Mouse (Mus musculus) kidney, embryonic 15.5 days (tissue): ENCODE data around the gene Qprt. TPM values are rescaled to one million over a fixed set of nuclear protein-coding genes. Genes with fewer than 3 reads are reported as not detected.
A peak's percentile ranks its signal among the peaks of the same experiment; 100 is the strongest.
"Not testable (repeated sequence)": the region's sequence is repeated elsewhere in the genome, so short reads cannot be mapped to it uniquely, and the experiment has no call there.

Experiments
- ATAC-seq: fragments of 200-750 bp; cut with Nextera tagmentation; replicated peaks from 2 replicates; pipeline ENCODE4 v1.8.0; 2017; ENCODE audit warnings: moderate TSS enrichment; ENCODE audit not compliant: low FRiP score
- H3K27ac ChIP-seq: fragments of 300-500 bp; sonication (generic); 2 replicates; pipeline ENCODE4 v1.5.1; 2015; ENCODE audit warnings: mild to moderate bottlenecking, inconsistent platforms
- H3K27me3 ChIP-seq: fragments of 300-500 bp; sonication (generic); 2 replicates; pipeline ENCODE4 v1.6.1; 2015; ENCODE audit warnings: inconsistent platforms
- H3K36me3 ChIP-seq: fragments of 300-500 bp; sonication (generic); 2 replicates; pipeline ENCODE4 v1.6.1; 2015; ENCODE audit warnings: inconsistent platforms
- H3K4me1 ChIP-seq: fragments of 300-500 bp; sonication (generic); 2 replicates; pipeline ENCODE4 v1.6.1; 2015; ENCODE audit warnings: inconsistent platforms
- H3K4me2 ChIP-seq: fragments of 300-500 bp; sonication (generic); 2 replicates; pipeline ENCODE4 v1.6.1; 2015; ENCODE audit warnings: moderate library complexity, mild to moderate bottlenecking, inconsistent platforms
- H3K4me3 ChIP-seq: fragments of 300-500 bp; sonication (generic); replicated peaks from 2 replicates; pipeline ENCODE4 v1.5.1; 2015; ENCODE audit warnings: mild to moderate bottlenecking, inconsistent platforms
- H3K9ac ChIP-seq: fragments of 300-500 bp; sonication (generic); 2 replicates; pipeline ENCODE4 v1.6.1; 2015; ENCODE audit warnings: mild to moderate bottlenecking, inconsistent platforms
- H3K9me3 ChIP-seq: fragments of 300-500 bp; sonication (generic); replicated peaks from 2 replicates; pipeline ENCODE4 v1.6.1; 2016; ENCODE audit warnings: inconsistent platforms
- WGBS: fragments of 180-500 bp; shearing (Covaris S2); methylation state at CpG from one replicate; pipeline ENCODE4 v1.1.7; 2015; ENCODE audit warnings: mixed read lengths; 5-methylcytosine and 5-hydroxymethylcytosine counted together
- polyA plus RNA-seq: library from polyadenylated mRNA; unstranded; fragments of >200 nt; fragmentation: Nextera tagmentation; extraction: Ambion mirVana; gene quantifications from 2 replicates; pipeline ENCODE4 v1.2.1, GENCODE M21; 2015

The Qprt gene
- polyA plus RNA-seq, 1 experiment from 2014 or later, result 19.0 TPM

DNA sequence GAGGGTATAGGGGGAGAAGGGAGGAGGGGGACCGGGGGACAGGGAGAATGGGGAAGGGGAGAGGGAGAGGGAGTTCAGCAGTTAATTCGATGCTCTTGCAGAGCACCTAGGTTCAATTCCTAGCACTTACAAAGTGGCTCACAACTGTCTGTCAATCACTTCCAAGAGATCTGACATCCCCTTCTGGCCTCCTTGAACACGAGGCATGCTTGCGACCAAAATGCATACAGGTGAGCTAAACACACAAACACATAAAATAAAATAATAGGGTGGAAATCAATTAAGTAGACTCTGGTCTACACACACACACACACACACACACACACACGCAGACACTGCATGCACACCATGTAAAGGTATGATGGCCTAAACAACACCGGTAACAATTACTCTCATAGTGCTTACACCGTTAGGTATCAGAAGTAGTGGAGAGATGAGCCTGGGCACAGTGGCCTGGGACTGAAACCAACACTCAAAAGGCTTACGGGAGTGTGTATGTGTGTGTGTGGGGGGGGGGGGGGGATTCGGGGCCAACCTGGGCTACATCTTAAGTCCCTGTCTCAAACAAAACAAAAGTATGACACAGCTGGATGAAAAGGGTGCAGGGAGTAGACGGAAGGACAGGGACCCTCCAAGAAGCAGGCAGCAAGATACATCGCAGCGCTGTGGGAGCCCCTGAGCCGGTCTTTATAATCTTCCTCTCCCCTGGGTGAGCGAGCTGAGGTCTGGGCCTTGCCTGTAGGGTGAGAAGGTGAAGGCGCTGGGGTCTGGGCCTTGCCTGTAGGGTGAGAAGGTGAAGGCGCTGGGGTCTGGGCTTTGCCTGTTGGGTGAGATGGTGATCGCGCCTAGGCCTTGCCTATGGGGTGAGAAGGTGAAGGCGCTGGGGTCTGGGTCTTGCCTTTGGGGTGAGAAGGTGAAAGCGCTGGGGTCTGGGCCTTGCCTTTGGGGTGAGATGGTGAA lies 31.6 kb downstream of the Qprt start:
- no peaks in the 10 kb centered on the region for H3K27me3 ChIP-seq
- 0 out of 2 replicates have a peak overlapping the region, but pooled peaks have one; percentile 5 for H3K4me2 ChIP-seq
- peaks cover 25% of the 10 kb centered on the region for H3K4me1 ChIP-seq
- no peak overlapping the region for H3K4me3 ChIP-seq
- WGBS, result 87% methylated on average over 20 of the region's 20 CpGs
- ATAC-seq, result 0 out of 2 replicates have a peak, but pooled peaks have one; percentile 15
- H3K9ac ChIP-seq, result no peak overlapping the region
- H3K9me3 ChIP-seq, result no peaks in the 10 kb centered on the region
- H3K36me3 ChIP-seq, result no peaks in the 10 kb centered on the region
- 0 out of 2 replicates have a peak overlapping the region, but pooled peaks have one; percentile 28 for H3K27ac ChIP-seq

DNA sequence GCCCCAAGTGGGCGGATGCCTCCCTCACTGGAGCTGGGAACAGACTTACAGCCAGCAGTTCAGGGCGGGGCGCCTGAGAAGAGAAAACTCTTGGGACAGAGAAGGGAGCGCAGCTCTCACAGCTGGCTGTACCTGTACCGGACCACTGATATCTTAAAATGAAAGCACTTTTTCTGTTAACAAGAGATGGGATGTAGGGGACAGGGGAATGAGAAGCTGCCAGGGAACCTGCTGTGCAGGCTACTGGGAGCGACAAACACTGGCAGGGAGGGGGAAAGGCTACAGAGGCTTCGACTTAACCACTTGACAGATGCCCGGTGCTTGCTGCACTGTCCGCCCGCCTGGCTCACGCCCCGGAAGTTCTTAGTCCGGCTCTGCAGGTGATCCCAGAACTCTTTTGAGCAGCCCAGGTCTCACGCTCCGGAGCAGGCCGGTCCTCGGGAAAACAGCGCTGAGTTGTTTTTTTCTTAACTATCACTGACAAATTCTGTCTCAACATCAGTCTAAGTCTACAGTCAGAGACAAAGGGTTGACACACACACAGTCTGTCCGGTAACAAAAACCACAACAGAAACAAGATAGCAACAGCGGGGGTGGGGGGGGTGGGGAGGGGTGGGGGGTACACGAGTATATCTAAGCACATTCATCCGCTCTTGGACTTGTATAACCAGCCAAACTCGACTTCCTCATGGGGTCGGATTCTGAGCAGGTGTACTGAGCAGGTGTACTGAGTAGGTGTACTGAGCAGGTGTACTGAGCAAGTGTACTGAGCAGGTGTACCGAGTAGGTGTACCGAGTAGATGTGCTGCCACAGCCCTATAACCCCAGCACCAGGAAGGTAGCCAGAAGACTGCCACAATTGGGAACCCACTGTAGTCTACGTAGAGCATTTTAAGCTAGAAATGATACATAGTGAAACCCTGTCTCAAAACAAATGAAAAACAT lies 32.9 kb downstream of the Qprt start:
- Histone ChIP-seq H3K4me1 (peaks cover 25% of the 10 kb centered on the region), H3K9me3 (no peaks in the 10 kb centered on the region), H3K27me3 (no peaks in the 10 kb centered on the region), H3K36me3 (no peaks in the 10 kb centered on the region), H3K27ac (no peak overlapping the region), H3K4me3 (peak overlapping the region; percentile 1; the same call in 1 of the 2 replicates), H3K9ac (0 out of 2 replicates have a peak overlapping the region, but pooled peaks have one; percentile 15), H3K4me2 (peak overlapping the region; percentile 43)
- ATAC-seq, result no peak
- WGBS, result 23% methylated on average over 27 of the region's 27 CpGs

DNA sequence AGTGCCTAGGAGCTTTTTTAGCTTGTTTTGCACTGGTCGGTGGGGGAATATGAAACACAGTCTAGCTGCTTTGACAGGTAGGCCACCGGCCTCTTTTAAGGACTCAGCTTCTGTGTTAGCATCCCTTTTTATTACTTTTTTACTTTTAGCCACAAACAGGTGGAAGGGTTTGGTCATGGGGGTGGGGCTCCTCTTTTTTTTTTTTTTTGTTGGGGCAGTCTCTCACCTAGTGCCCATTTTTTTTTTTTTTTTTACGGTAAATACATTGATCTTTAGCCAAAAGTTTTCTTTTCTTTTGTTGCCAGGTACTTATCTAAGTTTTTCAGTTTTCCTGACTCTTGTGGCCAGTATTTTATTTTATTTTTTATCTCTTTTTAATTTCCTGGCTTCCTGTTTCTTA lies 33.9 kb downstream of the Qprt start:
- no peaks in the 10 kb centered on the region for H3K9me3 ChIP-seq
- H3K4me2 ChIP-seq, result no peak overlapping the region
- H3K36me3 ChIP-seq, result no peaks in the 10 kb centered on the region
- no peak overlapping the region for H3K27ac ChIP-seq
- no peaks in the 10 kb centered on the region for H3K27me3 ChIP-seq
- no peak overlapping the region for H3K4me3 ChIP-seq
- ATAC-seq, result no peak
- peaks cover 25% of the 10 kb centered on the region for H3K4me1 ChIP-seq
- WGBS, result 87% methylated on average over 3 of the region's 3 CpGs
- no peak overlapping the region for H3K9ac ChIP-seq

DNA sequence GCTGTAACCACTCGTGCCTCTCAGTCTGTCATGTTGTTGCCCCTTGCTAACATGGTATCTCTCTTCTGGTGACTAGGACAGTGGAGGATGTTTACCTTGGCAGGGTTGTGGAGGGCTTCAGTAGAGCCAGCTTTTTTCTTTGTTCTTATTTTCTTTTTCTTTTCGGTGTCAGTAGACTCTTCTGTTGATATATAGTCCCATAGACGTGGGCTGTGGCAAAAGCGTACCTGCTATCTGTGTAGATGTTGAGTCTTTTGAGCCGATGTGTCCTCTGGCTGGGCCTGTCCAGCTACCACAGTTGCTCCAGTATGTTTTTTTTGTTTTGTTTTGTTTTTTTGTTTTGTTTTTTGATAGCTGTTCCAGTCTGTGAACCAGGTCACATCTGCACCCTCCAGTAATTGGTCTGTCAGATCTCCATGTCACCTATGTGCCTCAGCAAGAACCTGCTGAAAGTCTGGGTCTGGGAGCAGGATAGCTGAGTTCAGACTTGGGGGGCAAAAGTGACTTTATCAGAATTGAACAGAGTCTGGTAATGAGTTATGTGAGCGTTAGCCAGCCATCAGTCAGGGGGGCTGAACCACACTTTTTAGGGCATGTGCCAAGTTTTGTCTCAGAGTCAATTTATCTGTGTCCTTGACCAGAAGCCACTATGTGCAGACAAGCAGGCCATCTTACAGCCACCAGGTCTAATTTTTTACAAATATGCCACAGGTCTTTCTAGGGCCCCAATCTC lies 34.6 kb downstream of the Qprt start, which contains the start of gene Zg16:
Gene Zg16, minus strand, starts transcription at position 51 of the 733 bp plus-strand sequence.
- H3K4me2 ChIP-seq, ATAC-seq, H3K4me3 ChIP-seq, H3K36me3 ChIP-seq, H3K9ac ChIP-seq, H3K9me3 ChIP-seq, H3K27me3 ChIP-seq, H3K27ac ChIP-seq: not testable (repeated sequence)
- 70% methylated on average over 6 of the region's 6 CpGs for WGBS
- peaks cover 25% of the 10 kb centered on the region for H3K4me1 ChIP-seq

DNA sequence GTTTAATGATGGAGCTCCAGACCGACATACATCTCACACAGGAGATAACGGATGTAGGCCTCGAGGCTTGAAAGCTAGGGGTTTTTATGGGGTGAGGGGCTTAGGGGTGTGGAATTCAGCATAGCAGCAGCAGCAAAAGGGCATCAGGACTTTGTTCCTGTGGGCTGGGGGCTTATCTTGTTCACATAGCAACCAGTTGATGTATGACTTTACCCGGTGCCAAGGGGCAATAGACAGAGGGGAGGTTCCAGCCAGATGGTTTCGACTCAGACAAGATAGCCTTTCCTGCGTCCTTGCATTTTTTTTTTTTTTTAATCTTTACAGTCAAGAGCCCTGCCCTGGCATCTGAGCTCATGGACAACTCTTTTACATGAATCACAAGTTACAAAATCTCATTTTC lies 36.3 kb downstream of the Qprt start:
- WGBS, result 54% methylated on average over 6 of the region's 6 CpGs
- not testable (repeated sequence) for ATAC-seq, H3K27ac ChIP-seq, H3K9ac ChIP-seq, H3K4me3 ChIP-seq, H3K9me3 ChIP-seq, H3K4me2 ChIP-seq, H3K27me3 ChIP-seq, H3K36me3 ChIP-seq
- peaks cover 13% of the 10 kb centered on the region for H3K4me1 ChIP-seq

DNA sequence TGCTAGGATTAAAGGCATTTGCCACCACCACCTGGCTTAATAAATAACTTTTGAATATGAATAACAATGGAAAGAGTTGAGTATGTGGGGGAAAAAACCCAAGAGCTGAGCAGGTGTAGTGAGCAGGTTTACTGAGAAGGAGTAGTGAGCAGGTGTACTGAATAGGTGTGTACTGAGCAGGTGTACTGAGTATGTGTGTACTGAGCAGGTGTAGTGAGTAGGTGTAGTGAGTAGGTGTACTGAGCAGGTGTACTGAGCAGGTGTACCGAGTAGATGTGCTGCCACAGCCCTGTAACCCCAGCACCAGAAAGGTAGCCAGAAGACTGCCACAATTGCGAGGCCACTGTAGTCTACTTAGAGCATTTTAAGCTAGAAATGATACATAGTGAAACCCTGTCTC lies 37.2 kb downstream of the Qprt start:
- Histone ChIP-seq H3K9ac (no peak overlapping the region), H3K4me1 (peaks cover 19% of the 10 kb centered on the region), H3K36me3 (no peaks in the 10 kb centered on the region), H3K27ac (no peak overlapping the region), H3K9me3 (no peaks in the 10 kb centered on the region), H3K4me2 (no peak overlapping the region), H3K4me3 (no peak overlapping the region), H3K27me3 (no peaks in the 10 kb centered on the region)
- no peak for ATAC-seq
- WGBS, result 92% methylated on average over 2 of the region's 2 CpGs

DNA sequence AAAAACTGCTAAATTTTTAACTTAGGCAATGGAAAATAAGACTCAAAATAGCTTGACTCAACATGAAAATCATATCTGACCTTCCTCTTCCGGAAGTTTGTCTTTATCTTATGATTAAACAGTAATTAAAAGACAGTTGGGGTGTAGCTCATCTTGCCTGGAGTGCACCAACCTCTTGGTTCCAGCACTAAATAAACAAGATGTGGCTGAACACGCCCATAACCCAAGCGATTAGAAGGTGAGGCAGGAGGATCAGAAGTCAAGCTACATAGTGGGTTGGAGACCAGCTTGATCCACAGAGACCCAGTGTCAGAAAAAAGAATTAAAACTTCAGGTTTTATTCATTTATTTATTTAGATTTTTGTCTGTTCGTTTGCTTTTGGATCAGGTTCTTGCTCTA lies 38.3 kb downstream of the Qprt start:
- ATAC-seq, result no peak
- Histone ChIP-seq H3K9me3 (no peaks in the 10 kb centered on the region), H3K4me2 (no peak overlapping the region), H3K36me3 (no peaks in the 10 kb centered on the region), H3K27me3 (no peaks in the 10 kb centered on the region), H3K4me3 (no peak overlapping the region), H3K27ac (no peak overlapping the region), H3K4me1 (peaks cover 11% of the 10 kb centered on the region), H3K9ac (no peak overlapping the region)
- 81% methylated on average over 4 of the region's 4 CpGs for WGBS

DNA sequence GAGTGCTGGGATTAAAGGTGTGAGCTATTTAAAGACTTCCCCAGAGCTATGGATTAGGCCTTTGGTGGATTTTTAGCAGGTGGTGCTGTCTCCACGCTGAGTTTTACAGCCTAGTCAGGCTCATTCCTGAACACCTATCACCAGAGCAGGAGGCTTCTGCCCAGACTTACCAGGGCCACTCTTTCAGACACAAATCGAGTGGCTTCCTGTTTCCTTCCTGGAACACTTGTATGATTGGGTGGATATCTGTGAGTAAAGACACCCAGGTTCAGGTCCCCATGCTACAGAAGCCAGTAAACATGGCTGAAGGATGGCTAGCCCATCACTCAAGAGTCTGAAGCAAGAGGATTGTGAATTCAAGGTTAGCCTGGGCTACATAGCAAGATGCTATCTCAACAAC lies 39.0 kb downstream of the Qprt start:
- H3K27ac ChIP-seq, result no peak overlapping the region
- H3K4me3 ChIP-seq, result no peak overlapping the region
- no peaks in the 10 kb centered on the region for H3K27me3 ChIP-seq
- 62% methylated on average over 2 of the region's 2 CpGs for WGBS
- H3K9me3 ChIP-seq, result no peaks in the 10 kb centered on the region
- peaks cover 10% of the 10 kb centered on the region for H3K4me1 ChIP-seq
- no peak overlapping the region for H3K4me2 ChIP-seq
- ATAC-seq, result no peak
- H3K9ac ChIP-seq, result no peak overlapping the region
- no peaks in the 10 kb centered on the region for H3K36me3 ChIP-seq

DNA sequence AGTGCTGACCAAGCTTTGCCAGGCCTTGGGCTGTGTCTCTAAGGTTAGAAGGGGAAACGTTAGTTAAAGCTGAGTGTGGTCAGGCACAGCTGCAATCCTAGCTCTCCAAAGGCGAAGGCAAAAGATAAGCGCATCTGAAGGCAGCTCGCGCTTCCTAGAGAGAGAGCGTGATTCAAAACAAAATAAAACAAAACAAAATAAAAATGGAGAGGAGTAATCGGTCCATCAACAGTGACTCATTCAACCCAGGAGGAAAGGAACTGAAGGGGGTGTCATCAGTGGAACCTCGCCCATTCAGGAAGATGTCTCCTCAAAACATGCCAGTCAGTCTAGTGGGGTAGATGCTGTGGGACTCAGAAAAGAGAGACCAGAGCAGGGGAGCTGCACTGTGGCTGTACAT lies 39.8 kb downstream of the Qprt start:
- Histone ChIP-seq H3K4me1 (peaks cover 10% of the 10 kb centered on the region), H3K27ac (no peak overlapping the region), H3K4me3 (no peak overlapping the region), H3K27me3 (no peaks in the 10 kb centered on the region), H3K4me2 (no peak overlapping the region), H3K9me3 (no peaks in the 10 kb centered on the region), H3K36me3 (no peaks in the 10 kb centered on the region), H3K9ac (no peak overlapping the region)
- no peak for ATAC-seq
- WGBS, result 78% methylated on average over 8 of the region's 8 CpGs

DNA sequence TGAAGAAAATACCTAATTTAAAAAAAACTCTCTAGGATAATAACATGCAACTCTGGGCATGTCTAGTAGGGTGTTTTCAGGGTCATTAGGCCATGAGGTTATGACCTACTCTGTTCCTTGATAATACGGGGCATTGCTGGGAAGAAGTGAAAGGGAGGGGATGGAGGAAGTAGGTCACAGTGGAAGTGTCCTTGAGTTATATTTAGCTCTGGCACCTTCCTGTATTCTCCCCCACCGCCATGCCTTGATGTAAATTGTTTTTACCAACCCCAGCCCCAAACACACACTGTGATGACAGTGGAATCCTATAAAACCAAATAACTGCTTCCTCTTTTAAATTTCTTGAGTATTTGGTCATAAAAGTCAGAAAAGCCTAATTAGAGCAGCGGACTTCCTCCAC lies 42.0 kb downstream of the Qprt start:
- peaks cover 10% of the 10 kb centered on the region for H3K4me1 ChIP-seq
- no peak overlapping the region for H3K4me3 ChIP-seq
- no peaks in the 10 kb centered on the region for H3K9me3 ChIP-seq
- H3K27me3 ChIP-seq, result no peaks in the 10 kb centered on the region
- H3K9ac ChIP-seq, result no peak overlapping the region
- H3K36me3 ChIP-seq, result no peaks in the 10 kb centered on the region
- ATAC-seq, result no peak
- no peak overlapping the region for H3K4me2 ChIP-seq
- 0 out of 2 replicates have a peak overlapping the region, but pooled peaks have one; percentile 32 for H3K27ac ChIP-seq
- 59% methylated on average over 3 of the region's 3 CpGs for WGBS

DNA sequence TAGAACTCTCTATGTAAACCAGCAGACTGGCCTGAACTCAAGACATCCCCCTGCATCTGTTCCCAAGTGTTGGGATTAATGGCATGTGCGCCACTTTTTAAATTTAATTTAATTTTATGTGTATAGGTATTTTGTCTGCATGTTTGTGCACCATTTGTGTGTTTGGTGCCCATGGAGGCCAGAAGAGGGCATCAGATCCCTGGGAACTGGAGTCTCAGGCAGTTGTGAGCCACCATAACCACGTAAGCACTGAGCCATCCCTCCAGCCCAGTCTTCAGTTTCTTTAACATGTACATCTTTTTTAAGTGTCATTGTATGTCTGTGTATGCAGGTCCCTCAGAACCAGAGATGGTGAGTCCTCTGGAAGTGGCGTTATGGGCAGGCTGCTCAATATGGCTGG lies 44.3 kb downstream of the Qprt start:
- H3K9ac ChIP-seq, result no peak overlapping the region
- H3K27ac ChIP-seq, result no peak overlapping the region
- no peaks in the 10 kb centered on the region for H3K36me3 ChIP-seq
- no peak for ATAC-seq
- no peaks in the 10 kb centered on the region for H3K9me3 ChIP-seq
- no peak overlapping the region for H3K4me3 ChIP-seq
- peaks cover 16% of the 10 kb centered on the region for H3K4me1 ChIP-seq
- no peaks in the 10 kb centered on the region for H3K27me3 ChIP-seq
- WGBS, result 81% methylated on average over 3 of the region's 3 CpGs
- H3K4me2 ChIP-seq, result no peak overlapping the region
